Mouse (Mus musculus): ENCODE data around the gene Rerg. TPM values are rescaled to one million over a fixed set of nuclear protein-coding genes. Genes with fewer than 3 reads are reported as not detected.
A peak's percentile ranks its signal among the peaks of the same experiment; 100 is the strongest.

Gene Rerg
- polyA plus RNA-seq, 1 experiment from 2014 or later: 23.9 TPM

GRCm38 (mm10) chr6:137146910-137147309 is 23.4 kb downstream of the Rerg start:
- H3K4me3 ChIP-seq (replicated peaks; ENCODE audit: low read depth, low read length): no peak overlapping the region
- ATAC-seq (replicated peaks; ENCODE audit: low FRiP score, low read depth): no peak
- TF ChIP-seq CTCF (IDR thresholded peaks at IDR 0.05; ENCODE audit: low read depth): no peak
- no peaks in the 10 kb centered on the region for H3K27me3 ChIP-seq (ENCODE audit: insufficient read depth, low read length)
- peaks cover 5% of the 10 kb centered on the region; the same call in 1 of the 2 replicates for H3K4me1 ChIP-seq (replicated peaks; ENCODE audit: insufficient read depth, low read length)
- DNase-seq (ENCODE audit: low spot score): no peak
- H3K36me3 ChIP-seq (ENCODE audit: insufficient read depth, low read length): no peaks in the 10 kb centered on the region
- no peak overlapping the region for H3K4me2 ChIP-seq (ENCODE audit: low read length)
- H3K9ac ChIP-seq (ENCODE audit: low read depth, low read length): no peak overlapping the region
- WGBS: 96% methylated on average over 2 of the region's 2 CpGs
- no peak overlapping the region for H3K27ac ChIP-seq
- H3K9me3 ChIP-seq (replicated peaks; ENCODE audit: low read length): no peaks in the 10 kb centered on the region

GRCm38 (mm10) chr6:137145611-137146010 is 24.7 kb downstream of the Rerg start:
- H3K4me2 ChIP-seq (ENCODE audit: low read length): no peak overlapping the region
- H3K9me3 ChIP-seq (replicated peaks; ENCODE audit: low read length): no peaks in the 10 kb centered on the region
- no peaks in the 10 kb centered on the region for H3K36me3 ChIP-seq (ENCODE audit: insufficient read depth, low read length)
- H3K9ac ChIP-seq (ENCODE audit: low read depth, low read length): no peak overlapping the region
- no peak for TF ChIP-seq CTCF (IDR thresholded peaks at IDR 0.05; ENCODE audit: low read depth)
- no peak overlapping the region for H3K4me3 ChIP-seq (replicated peaks; ENCODE audit: low read depth, low read length)
- 60% methylated on average over 11 of the region's 11 CpGs for WGBS
- H3K27ac ChIP-seq: peak overlapping the region; percentile 83
- no peaks in the 10 kb centered on the region for H3K27me3 ChIP-seq (ENCODE audit: insufficient read depth, low read length)
- ATAC-seq (replicated peaks; ENCODE audit: low FRiP score, low read depth) (peak; percentile 48), DNase-seq (ENCODE audit: low spot score) (peak; percentile 85)
- peaks cover 5% of the 10 kb centered on the region; the same call in 1 of the 2 replicates for H3K4me1 ChIP-seq (replicated peaks; ENCODE audit: insufficient read depth, low read length)

- peak overlapping the region; percentile 83 for H3K27ac ChIP-seq
- no peaks in the 10 kb centered on the region for H3K27me3 ChIP-seq (ENCODE audit: insufficient read depth, low read length)
- no peaks in the 10 kb centered on the region for H3K36me3 ChIP-seq (ENCODE audit: insufficient read depth, low read length)
- 19% methylated on average over 11 of the region's 11 CpGs for WGBS
- no peak for TF ChIP-seq CTCF (IDR thresholded peaks at IDR 0.05; ENCODE audit: low read depth)
- no peak overlapping the region for H3K4me2 ChIP-seq (ENCODE audit: low read length)
- H3K4me3 ChIP-seq (replicated peaks; ENCODE audit: low read depth, low read length): no peak overlapping the region
- DNase-seq (ENCODE audit: low spot score) (peak; percentile 85), ATAC-seq (replicated peaks; ENCODE audit: low FRiP score, low read depth) (peak; percentile 23)
- H3K9ac ChIP-seq (ENCODE audit: low read depth, low read length): no peak overlapping the region
- peaks cover 5% of the 10 kb centered on the region; the same call in 1 of the 2 replicates for H3K4me1 ChIP-seq (replicated peaks; ENCODE audit: insufficient read depth, low read length)
- no peaks in the 10 kb centered on the region for H3K9me3 ChIP-seq (replicated peaks; ENCODE audit: low read length)
These were observed 25.2 kb downstream of the Rerg start for GRCm38 (mm10) chr6:137144958-137145535.

- Histone ChIP-seq H3K36me3 (ENCODE audit: insufficient read depth, low read length) (no peaks in the 10 kb centered on the region), H3K27me3 (ENCODE audit: insufficient read depth, low read length) (no peaks in the 10 kb centered on the region), H3K4me1 (replicated peaks; ENCODE audit: insufficient read depth, low read length) (peaks cover 5% of the 10 kb centered on the region; the same call in 1 of the 2 replicates), H3K27ac (peak overlapping the region; percentile 83), H3K9me3 (replicated peaks; ENCODE audit: low read length) (no peaks in the 10 kb centered on the region), H3K4me3 (replicated peaks; ENCODE audit: low read depth, low read length) (no peak overlapping the region), H3K9ac (ENCODE audit: low read depth, low read length) (no peak overlapping the region), H3K4me2 (ENCODE audit: low read length) (no peak overlapping the region)
- TF ChIP-seq CTCF (IDR thresholded peaks at IDR 0.05; ENCODE audit: low read depth): no peak
- DNase-seq (ENCODE audit: low spot score) (peak; percentile 37), ATAC-seq (replicated peaks; ENCODE audit: low FRiP score, low read depth) (peak; percentile 22; the same call in 1 of the 2 replicates)
- 62% methylated on average over 10 of the region's 10 CpGs for WGBS
These were observed 25.8 kb downstream of the Rerg start for GRCm38 (mm10) chr6:137144526-137144840.

- Histone ChIP-seq H3K4me1 (replicated peaks; ENCODE audit: insufficient read depth, low read length) (peaks cover 5% of the 10 kb centered on the region; the same call in 1 of the 2 replicates), H3K36me3 (ENCODE audit: insufficient read depth, low read length) (no peaks in the 10 kb centered on the region), H3K9ac (ENCODE audit: low read depth, low read length) (no peak overlapping the region), H3K9me3 (replicated peaks; ENCODE audit: low read length) (no peaks in the 10 kb centered on the region), H3K4me2 (ENCODE audit: low read length) (no peak overlapping the region), H3K4me3 (replicated peaks; ENCODE audit: low read depth, low read length) (no peak overlapping the region), H3K27ac (peak overlapping the region; percentile 83), H3K27me3 (ENCODE audit: insufficient read depth, low read length) (no peaks in the 10 kb centered on the region)
- TF ChIP-seq CTCF (IDR thresholded peaks at IDR 0.05; ENCODE audit: low read depth): peak; percentile 18; the same call in 1 of the 2 replicates
- DNase-seq (ENCODE audit: low spot score) (peak; percentile 18), ATAC-seq (replicated peaks; ENCODE audit: low FRiP score, low read depth) (no peak)
- WGBS: 79% methylated on average over 7 of the region's 7 CpGs
These were observed 26.3 kb downstream of the Rerg start for GRCm38 (mm10) chr6:137143818-137144525.

- TF ChIP-seq CTCF (IDR thresholded peaks at IDR 0.05; ENCODE audit: low read depth): no peak
- H3K4me1 ChIP-seq (replicated peaks; ENCODE audit: insufficient read depth, low read length): peaks cover 5% of the 10 kb centered on the region; the same call in 1 of the 2 replicates
These were observed 27.5 kb downstream of the Rerg start for GRCm38 (mm10) chr6:137142796-137143195.

More at GRCm38 (mm10) chr6:137142796-137143195, 27.5 kb downstream of the Rerg start:
- DNase-seq (ENCODE audit: low spot score) (peak; percentile 91), ATAC-seq (replicated peaks; ENCODE audit: low FRiP score, low read depth) (peak; percentile 68; the same call in 1 of the 2 replicates)
- WGBS: under 1% methylated on average over 8 of the region's 11 CpGs
- Histone ChIP-seq H3K4me3 (replicated peaks; ENCODE audit: low read depth, low read length) (0 out of 2 replicates have a peak overlapping the region, but pooled peaks have one; percentile 9), H3K9me3 (replicated peaks; ENCODE audit: low read length) (no peaks in the 10 kb centered on the region), H3K27ac (peak overlapping the region; percentile 80), H3K36me3 (ENCODE audit: insufficient read depth, low read length) (no peaks in the 10 kb centered on the region), H3K9ac (ENCODE audit: low read depth, low read length) (peak overlapping the region; percentile 23; the same call in 1 of the 2 replicates), H3K27me3 (ENCODE audit: insufficient read depth, low read length) (no peaks in the 10 kb centered on the region), H3K4me2 (ENCODE audit: low read length) (peak overlapping the region; percentile 53)

All from kidney, postnatal 0 days (tissue).